Mouse (Mus musculus): ENCODE results near the gene Nin.
"Not testable (repeated sequence)": the region's sequence is repeated elsewhere in the genome, so short reads cannot be mapped to it uniquely, and the experiment has no call there.

Nin gene

GRCm38 (mm10) chr12:70113351-70113750 lies at the start of gene Nin:
Gene Nin, minus strand, starts transcription at chr12:70113717.
- DNase-seq (ENCODE audit: low read depth) = no peak

- DNase-seq (ENCODE audit: low read depth) = peak; percentile 9
These were observed 47.5 kb upstream of the Nin start for GRCm38 (mm10) chr12:70161057-70161456.

GRCm38 (mm10) chr12:70157292-70158066 lies 44.0 kb upstream of the Nin start:
- no peak for DNase-seq (ENCODE audit: low read depth)

GRCm38 (mm10) chr12:70156222-70156621 lies 42.7 kb upstream of the Nin start:
- DNase-seq (ENCODE audit: low read depth) = peak; percentile 13

GRCm38 (mm10) chr12:70153842-70154241 lies 40.3 kb upstream of the Nin start, which contains the start of gene Abhd12b:
Gene Abhd12b, plus strand, starts transcription at chr12:70154142.
- DNase-seq (ENCODE audit: low read depth) = no peak

- DNase-seq (ENCODE audit: low read depth) = peak; percentile 13
These were observed 35.2 kb upstream of the Nin start for GRCm38 (mm10) chr12:70148631-70149265.

- peak; percentile 41 for DNase-seq (ENCODE audit: low read depth)
These were observed 34.6 kb upstream of the Nin start for GRCm38 (mm10) chr12:70147986-70148630.

GRCm38 (mm10) chr12:70145586-70145985 lies 32.1 kb upstream of the Nin start:
- DNase-seq (ENCODE audit: low read depth) = no peak

GRCm38 (mm10) chr12:70144637-70145448 lies 31.3 kb upstream of the Nin start:
- DNase-seq (ENCODE audit: low read depth) = peak; percentile 85

- not testable (repeated sequence) for DNase-seq (ENCODE audit: low read depth)
These were observed 30.6 kb upstream of the Nin start for GRCm38 (mm10) chr12:70144106-70144587.

- DNase-seq (ENCODE audit: low read depth) = no peak
These were observed 27.6 kb upstream of the Nin start for GRCm38 (mm10) chr12:70140993-70141576.

- DNase-seq (ENCODE audit: low read depth) = no peak
These were observed 27.0 kb upstream of the Nin start for GRCm38 (mm10) chr12:70140542-70140941.

GRCm38 (mm10) chr12:70139871-70140270 lies 26.4 kb upstream of the Nin start:
- DNase-seq (ENCODE audit: low read depth) = no peak

GRCm38 (mm10) chr12:70137626-70138025 lies 24.1 kb upstream of the Nin start:
- no peak for DNase-seq (ENCODE audit: low read depth)

GRCm38 (mm10) chr12:70137095-70137494 lies 23.6 kb upstream of the Nin start:
- DNase-seq (ENCODE audit: low read depth) = no peak

GRCm38 (mm10) chr12:70136185-70136756 lies 22.8 kb upstream of the Nin start:
- DNase-seq (ENCODE audit: low read depth) = no peak

GRCm38 (mm10) chr12:70134627-70135235 lies 21.2 kb upstream of the Nin start:
- peak; percentile 17 for DNase-seq (ENCODE audit: low read depth)

GRCm38 (mm10) chr12:70131042-70131675 lies 17.6 kb upstream of the Nin start:
- no peak for DNase-seq (ENCODE audit: low read depth)

- no peak for DNase-seq (ENCODE audit: low read depth)
These were observed 15.6 kb upstream of the Nin start for GRCm38 (mm10) chr12:70129105-70129504.

- DNase-seq (ENCODE audit: low read depth) = peak; percentile 95
These were observed 13.1 kb upstream of the Nin start for GRCm38 (mm10) chr12:70126626-70127025.
